Mouse (Mus musculus): Measurements from ENCODE around the gene Rhox1.
"Not testable (repeated sequence)": the region's sequence is repeated elsewhere in the genome, so short reads cannot be mapped to it uniquely, and the experiment has no call there.

Gene Rhox1

GRCm38 (mm10) chrX:37222158-37222557, at the start of gene Rhox1:
Gene Rhox1 (minus strand): TSS chrX:37222258.
- not testable (repeated sequence) for DNase-seq (ENCODE audit: low read depth, low spot score)

GRCm38 (mm10) chrX:37265038-37265437, 43.0 kb upstream of the Rhox1 start, which contains the start of gene Rhox4a:
Gene Rhox4a (plus strand): TSS chrX:37265338.
- not testable (repeated sequence) for DNase-seq (ENCODE audit: low read depth, low spot score)

- not testable (repeated sequence) for DNase-seq (ENCODE audit: low read depth, low spot score)
Measured at GRCm38 (mm10) chrX:37249619-37250018, 27.6 kb upstream of the Rhox1 start, which contains the start of gene Rhox3a. Gene Rhox3a (plus strand): TSS chrX:37249919.

GRCm38 (mm10) chrX:37244676-37245075, 22.6 kb upstream of the Rhox1 start, which contains the start of gene Rhox2a:
Gene Rhox2a (plus strand): TSS chrX:37244976.
- DNase-seq (ENCODE audit: low read depth, low spot score): not testable (repeated sequence)

GRCm38 (mm10) chrX:37210941-37211340, 11.1 kb downstream of the Rhox1 start, which contains the start of gene Gm9:
Gene Gm9 (minus strand): TSS chrX:37211041.
- DNase-seq (ENCODE audit: low read depth, low spot score): no peak

- no peak for DNase-seq (ENCODE audit: low read depth, low spot score)
Measured at GRCm38 (mm10) chrX:37198676-37199075, 23.4 kb downstream of the Rhox1 start.

GRCm38 (mm10) chrX:37191744-37192379, 30.2 kb downstream of the Rhox1 start:
- peak; percentile 27 for DNase-seq (ENCODE audit: low read depth, low spot score)

- DNase-seq (ENCODE audit: low read depth, low spot score): peak; percentile 94
Measured at GRCm38 (mm10) chrX:37191105-37191743, 30.8 kb downstream of the Rhox1 start, which contains the start of the genes Ndufa1 and Rnf113a1. Gene Ndufa1 (minus strand): TSS chrX:37191163. Gene Rnf113a1 (plus strand): TSS chrX:37191245.

- DNase-seq (ENCODE audit: low read depth, low spot score): no peak
Measured at GRCm38 (mm10) chrX:37190755-37191104, 31.3 kb downstream of the Rhox1 start.

GRCm38 (mm10) chrX:37184401-37184800, 37.7 kb downstream of the Rhox1 start:
- DNase-seq (ENCODE audit: low read depth, low spot score): peak; percentile 17

- DNase-seq (ENCODE audit: low read depth, low spot score): no peak
Measured at GRCm38 (mm10) chrX:37168742-37169141, 53.3 kb downstream of the Rhox1 start, which contains the start of gene Akap14. Gene Akap14 (minus strand): TSS chrX:37168842.

- peak; percentile 68 for DNase-seq (ENCODE audit: low read depth, low spot score)
Measured at GRCm38 (mm10) chrX:37167085-37167484, 55.0 kb downstream of the Rhox1 start.
